Mouse (Mus musculus) intestine, embryonic 14.5 days (tissue): Measurements from ENCODE around the gene Rps16. TPM values are rescaled to one million over a fixed set of nuclear protein-coding genes. Genes with fewer than 3 reads are reported as not detected.

ENCODE experiments used
- ATAC-seq: fragments of 200-750 bp; cut with Nextera tagmentation; replicated peaks from 2 replicates; pipeline ENCODE4 v1.8.0; 2017; ENCODE audit warnings: low read depth, moderate number of reproducible peaks, moderate TSS enrichment, moderate library complexity; ENCODE audit not compliant: low FRiP score, low TSS enrichment
- DNase-seq: peaks from one replicate; pipeline ENCODE4 v3.0.0-alpha.2; 2018; ENCODE audit warnings: low spot score
- H3K27ac ChIP-seq: fragments of 300-500 bp; sonication (generic); 2 replicates; pipeline ENCODE4 v1.5.1; 2014; ENCODE audit warnings: low read depth, mild to moderate bottlenecking, control low read depth
- H3K27me3 ChIP-seq: fragments of 300-500 bp; sonication (generic); replicated peaks from 2 replicates; pipeline ENCODE4 v1.6.1; 2014; ENCODE audit warnings: low read length, control low read depth; ENCODE audit not compliant: control insufficient read depth, insufficient read depth
- H3K36me3 ChIP-seq: fragments of 300-500 bp; sonication (generic); 2 replicates; pipeline ENCODE4 v1.6.1; 2014; ENCODE audit warnings: low read length, control low read depth; ENCODE audit not compliant: control insufficient read depth, insufficient read depth
- H3K4me1 ChIP-seq: fragments of 300-500 bp; sonication (generic); replicated peaks from 2 replicates; pipeline ENCODE4 v1.6.1; 2014; ENCODE audit warnings: low read length, control low read depth, mixed read lengths; ENCODE audit not compliant: control insufficient read depth, insufficient read depth
- H3K4me2 ChIP-seq: fragments of 300-500 bp; sonication (generic); 2 replicates; pipeline ENCODE4 v1.6.1; 2014; ENCODE audit warnings: low read length
- H3K4me3 ChIP-seq: fragments of 300-500 bp; sonication (generic); 2 replicates; pipeline ENCODE4 v1.5.1; 2014; ENCODE audit warnings: low read depth, low read length, control low read depth, mixed read lengths
- H3K9ac ChIP-seq: fragments of 300-500 bp; sonication (generic); 2 replicates; pipeline ENCODE4 v1.6.1; 2014; ENCODE audit warnings: mild to moderate bottlenecking, low read length
- H3K9me3 ChIP-seq: fragments of 300-500 bp; sonication (generic); 2 replicates; pipeline ENCODE4 v1.6.1; 2016; ENCODE audit warnings: low read length, control low read depth; ENCODE audit not compliant: control insufficient read depth
- WGBS: fragments of 180-500 bp; shearing (Covaris S2); extraction: QIAGEN DNeasy Blood & Tissue Kit; methylation state at CpG from one replicate; pipeline ENCODE4 v1.1.7; 2014; 5-methylcytosine and 5-hydroxymethylcytosine counted together
- polyA plus RNA-seq: library from polyadenylated mRNA; unstranded; fragments of >200 nt; fragmentation: Nextera tagmentation; extraction: Ambion mirVana; gene quantifications from 2 replicates; pipeline ENCODE4 v1.2.1, GENCODE M21; 2014

Rps16 gene
- polyA plus RNA-seq, 1 experiment from 2014 or later: 1,495 TPM

DNA sequence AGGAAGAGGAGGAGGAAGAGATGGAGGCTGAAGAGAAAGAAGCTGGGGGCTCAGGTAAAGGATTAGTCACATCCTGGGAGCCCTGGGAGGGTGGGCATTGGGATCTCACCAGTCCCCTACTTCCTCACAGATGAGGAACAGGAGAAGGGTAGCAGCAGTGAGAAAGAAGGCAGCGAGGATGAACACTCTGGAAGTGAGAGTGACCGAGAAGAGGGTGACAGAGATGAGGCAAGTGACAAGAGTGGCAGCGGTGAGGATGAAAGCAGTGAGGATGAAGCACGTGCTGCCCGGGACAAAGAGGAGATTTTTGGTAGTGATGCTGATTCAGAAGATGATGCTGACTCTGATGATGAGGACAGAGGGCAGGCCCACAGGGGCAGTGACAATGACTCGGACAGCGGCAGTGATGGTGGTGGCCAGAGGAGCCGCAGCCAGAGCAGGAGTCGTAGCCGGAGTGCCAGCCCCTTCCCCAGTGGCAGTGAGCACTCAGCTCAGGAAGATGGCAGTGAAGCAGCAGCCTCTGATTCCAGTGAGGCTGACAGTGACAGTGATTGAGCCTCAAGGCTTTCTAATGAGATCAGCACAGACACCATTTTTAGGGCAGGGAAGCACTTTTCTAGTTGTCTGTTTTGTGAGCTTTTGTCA is 48.4 kb downstream of the Rps16 start:
- ATAC-seq (no peak), DNase-seq (no peak)
- Histone ChIP-seq H3K27ac (no peak overlapping the region), H3K9me3 (no peaks in the 10 kb centered on the region), H3K4me3 (no peak overlapping the region), H3K36me3 (peaks cover 88% of the 10 kb centered on the region), H3K9ac (no peak overlapping the region), H3K4me2 (no peak overlapping the region), H3K27me3 (no peaks in the 10 kb centered on the region), H3K4me1 (peaks cover under 1% of the 10 kb centered on the region; the same call in 1 of the 2 replicates)
- 84% methylated on average over 10 of the region's 10 CpGs for WGBS

- WGBS: 95% methylated on average over 1 of the region's 1 CpGs
- ATAC-seq: no peak
- H3K36me3 ChIP-seq: peaks cover 96% of the 10 kb centered on the region
- H3K27me3 ChIP-seq: no peaks in the 10 kb centered on the region
- no peak for DNase-seq
- no peaks in the 10 kb centered on the region for H3K9me3 ChIP-seq
- H3K4me2 ChIP-seq: no peak overlapping the region
- H3K4me3 ChIP-seq: no peak overlapping the region
- no peak overlapping the region for H3K9ac ChIP-seq
- H3K4me1 ChIP-seq: no peaks in the 10 kb centered on the region
- no peak overlapping the region for H3K27ac ChIP-seq
Measured at GRCm38 (mm10) chr7:28401030-28401429, 50.6 kb downstream of the Rps16 start.

- 75% methylated on average over 3 of the region's 3 CpGs for WGBS
- H3K4me2 ChIP-seq: no peak overlapping the region
- peaks cover 96% of the 10 kb centered on the region for H3K36me3 ChIP-seq
- no peak overlapping the region for H3K9ac ChIP-seq
- no peak overlapping the region for H3K27ac ChIP-seq
- DNase-seq (no peak), ATAC-seq (no peak)
- no peak overlapping the region for H3K4me3 ChIP-seq
- no peaks in the 10 kb centered on the region for H3K4me1 ChIP-seq
- no peaks in the 10 kb centered on the region for H3K27me3 ChIP-seq
- no peaks in the 10 kb centered on the region for H3K9me3 ChIP-seq
Measured at GRCm38 (mm10) chr7:28401942-28402341, 51.5 kb downstream of the Rps16 start.

Other genes starting within 250 kb of the Rps16 start
- gene 9530053A07Rik, start 221.2 kb upstream of the Rps16 start, polyA plus RNA-seq: not detected in 2 replicates
- gene Fbl, start 180.9 kb upstream of the Rps16 start, polyA plus RNA-seq: 47.6 and 52.5 TPM in 2 replicates
- 10.0 and 11.9 TPM in 2 replicates for gene Dyrk1b, start 171.2 kb upstream of the Rps16 start, polyA plus RNA-seq
- 3.2 and 3.3 TPM in 2 replicates for gene Eid2, start 82.8 kb upstream of the Rps16 start, polyA plus RNA-seq
- gene Eid2b, start 72.9 kb upstream of the Rps16 start, polyA plus RNA-seq: 9.4 and 9.5 TPM in 2 replicates
- 0.28 TPM in 1 of 2 replicates, not detected in the other for gene Selenov, start 59.5 kb upstream of the Rps16 start, polyA plus RNA-seq
- gene Dll3, start 48.4 kb upstream of the Rps16 start, polyA plus RNA-seq: 6.4 and 6.8 TPM in 2 replicates
- 183 and 198 TPM in 2 replicates for gene Timm50, start 38.6 kb upstream of the Rps16 start, polyA plus RNA-seq
- 74.5 and 78.9 TPM in 2 replicates for gene Supt5, start 11.9 kb upstream of the Rps16 start, polyA plus RNA-seq
- 54.3 and 68.4 TPM in 2 replicates for gene Plekhg2, start 21.9 kb downstream of the Rps16 start, polyA plus RNA-seq
- 19.0 and 21.9 TPM in 2 replicates for gene Zfp36, start 29.6 kb downstream of the Rps16 start, polyA plus RNA-seq
- gene Med29, start 42.1 kb downstream of the Rps16 start, polyA plus RNA-seq: 53.3 and 60.2 TPM in 2 replicates
- 64.4 and 71.6 TPM in 2 replicates for gene Paf1, start 42.3 kb downstream of the Rps16 start, polyA plus RNA-seq
- 12.5 and 16.9 TPM in 2 replicates for gene Gmfg, start 86.8 kb downstream of the Rps16 start, polyA plus RNA-seq
- gene Lrfn1, start 101.3 kb downstream of the Rps16 start, polyA plus RNA-seq: 3.6 and 4.1 TPM in 2 replicates
- not detected in 2 replicates for gene Ifnl2, start 159.8 kb downstream of the Rps16 start, polyA plus RNA-seq
- gene Ifnl3, start 172.2 kb downstream of the Rps16 start, polyA plus RNA-seq: not detected in 2 replicates
- gene Sycn, start 190.2 kb downstream of the Rps16 start, polyA plus RNA-seq: 15.7 and 17.9 TPM in 2 replicates
- not detected in 2 replicates for gene Nccrp1, start 196.6 kb downstream of the Rps16 start, polyA plus RNA-seq
- gene Samd4b, start 247.5 kb downstream of the Rps16 start, polyA plus RNA-seq: 26.7 and 27.7 TPM in 2 replicates
- gene Pak4, start 247.5 kb downstream of the Rps16 start, polyA plus RNA-seq: 50.2 and 50.8 TPM in 2 replicates